Mouse (Mus musculus): Measurements from ENCODE around the gene Pdcd10. TPM values are rescaled to one million over a fixed set of nuclear protein-coding genes. Genes with fewer than 3 reads are reported as not detected.
A peak's percentile ranks its signal among the peaks of the same experiment; 100 is the strongest.

The Pdcd10 gene
- polyA plus RNA-seq (2015; fragmentation: Nextera tagmentation; extraction: Ambion mirVana): 76.7 and 86.4 TPM in 2 replicates

GRCm38 (mm10) chr3:75556695-75557291 lies at the start of gene Pdcd10:
Gene Pdcd10, minus strand, starts transcription at chr3:75556856.
- peak; percentile 99 for ATAC-seq (ENCODE audit: insufficient number of reproducible peaks, low FRiP score, low TSS enrichment, low read depth)

GRCm38 (mm10) chr3:75584898-75585297 lies 28.2 kb upstream of the Pdcd10 start:
- H3K27ac ChIP-seq: no peak overlapping the region
- H3K36me3 ChIP-seq: no peaks in the 10 kb centered on the region
- no peak overlapping the region for H3K4me3 ChIP-seq
- no peak overlapping the region for H3K9ac ChIP-seq
- H3K9me3 ChIP-seq: no peaks in the 10 kb centered on the region
- ATAC-seq (ENCODE audit: insufficient number of reproducible peaks, low FRiP score, low TSS enrichment, low read depth): no peak
- WGBS: 84% methylated on average over 4 of the region's 4 CpGs
- no peaks in the 10 kb centered on the region for H3K4me1 ChIP-seq
- H3K27me3 ChIP-seq: no peaks in the 10 kb centered on the region
- no peak overlapping the region for H3K4me2 ChIP-seq

More at GRCm38 (mm10) chr3:75556695-75557291, at the start of gene Pdcd10:
- peak within 1 kb of the TSS; percentile 94 for H3K4me3 ChIP-seq
- no peaks in the 10 kb centered on the region for H3K27me3 ChIP-seq
- WGBS: under 1% methylated on average over 34 of the region's 35 CpGs
- peak within 1 kb of the TSS; percentile 63 for H3K4me2 ChIP-seq
- peak within 1 kb of the TSS; percentile 91 for H3K9ac ChIP-seq
- no peaks in the 10 kb centered on the region for H3K36me3 ChIP-seq
- H3K27ac ChIP-seq: peak within 1 kb of the TSS; percentile 86
- no peaks in the 10 kb centered on the region for H3K9me3 ChIP-seq
- peaks cover 4% of the 10 kb centered on the region; the same call in 1 of the 2 replicates for H3K4me1 ChIP-seq

GRCm38 (mm10) chr3:75583293-75583692 lies 26.6 kb upstream of the Pdcd10 start:
- H3K36me3 ChIP-seq: no peaks in the 10 kb centered on the region
- no peaks in the 10 kb centered on the region for H3K9me3 ChIP-seq
- H3K27ac ChIP-seq: no peak overlapping the region
- H3K27me3 ChIP-seq: no peaks in the 10 kb centered on the region
- no peaks in the 10 kb centered on the region for H3K4me1 ChIP-seq
- H3K4me3 ChIP-seq: no peak overlapping the region
- no peak for ATAC-seq (ENCODE audit: insufficient number of reproducible peaks, low FRiP score, low TSS enrichment, low read depth)
- no peak overlapping the region for H3K4me2 ChIP-seq
- 91% methylated on average over 3 of the region's 3 CpGs for WGBS
- no peak overlapping the region for H3K9ac ChIP-seq

- Histone ChIP-seq H3K36me3 (no peaks in the 10 kb centered on the region), H3K4me3 (no peak overlapping the region), H3K27me3 (no peaks in the 10 kb centered on the region), H3K9me3 (no peaks in the 10 kb centered on the region), H3K4me2 (no peak overlapping the region), H3K27ac (no peak overlapping the region), H3K9ac (no peak overlapping the region), H3K4me1 (no peaks in the 10 kb centered on the region)
- no peak for ATAC-seq (ENCODE audit: insufficient number of reproducible peaks, low FRiP score, low TSS enrichment, low read depth)
- 47% methylated on average over 4 of the region's 4 CpGs for WGBS
These were observed 22.7 kb upstream of the Pdcd10 start for GRCm38 (mm10) chr3:75579352-75579751.

GRCm38 (mm10) chr3:75575582-75575981 lies 18.9 kb upstream of the Pdcd10 start:
- 72% methylated on average over 1 of the region's 1 CpGs for WGBS
- Histone ChIP-seq H3K4me2 (no peak overlapping the region), H3K9ac (no peak overlapping the region), H3K4me1 (no peaks in the 10 kb centered on the region), H3K27ac (no peak overlapping the region), H3K27me3 (no peaks in the 10 kb centered on the region), H3K4me3 (no peak overlapping the region), H3K36me3 (no peaks in the 10 kb centered on the region), H3K9me3 (no peaks in the 10 kb centered on the region)
- no peak for ATAC-seq (ENCODE audit: insufficient number of reproducible peaks, low FRiP score, low TSS enrichment, low read depth)

- H3K4me3 ChIP-seq: no peak overlapping the region
- H3K27ac ChIP-seq: no peak overlapping the region
- H3K9me3 ChIP-seq: no peaks in the 10 kb centered on the region
- 90% methylated on average over 2 of the region's 2 CpGs for WGBS
- H3K9ac ChIP-seq: no peak overlapping the region
- no peaks in the 10 kb centered on the region for H3K27me3 ChIP-seq
- no peak for ATAC-seq (ENCODE audit: insufficient number of reproducible peaks, low FRiP score, low TSS enrichment, low read depth)
- no peaks in the 10 kb centered on the region for H3K4me1 ChIP-seq
- no peaks in the 10 kb centered on the region for H3K36me3 ChIP-seq
- H3K4me2 ChIP-seq: no peak overlapping the region
These were observed 17.4 kb upstream of the Pdcd10 start for GRCm38 (mm10) chr3:75574074-75574473.

GRCm38 (mm10) chr3:75557292-75557691 lies 636 bp upstream of the Pdcd10 start, which contains the start of gene Serpini1:
Gene Serpini1, plus strand, starts transcription at chr3:75557547.
- Histone ChIP-seq H3K4me2 (peak within 1 kb of the TSS; percentile 63), H3K4me3 (peak within 1 kb of the TSS; percentile 94), H3K4me1 (peaks cover 4% of the 10 kb centered on the region; the same call in 1 of the 2 replicates), H3K9ac (peak within 1 kb of the TSS; percentile 91), H3K36me3 (no peaks in the 10 kb centered on the region), H3K27me3 (no peaks in the 10 kb centered on the region), H3K27ac (peak within 1 kb of the TSS; percentile 86), H3K9me3 (no peaks in the 10 kb centered on the region)
- WGBS: under 1% methylated on average over 19 of the region's 19 CpGs
- peak; percentile 92 for ATAC-seq (ENCODE audit: insufficient number of reproducible peaks, low FRiP score, low TSS enrichment, low read depth)

- H3K4me1 ChIP-seq: peaks cover 4% of the 10 kb centered on the region; the same call in 1 of the 2 replicates
- no peak; the same call in 1 of the 2 replicates for ATAC-seq (ENCODE audit: insufficient number of reproducible peaks, low FRiP score, low TSS enrichment, low read depth)
- H3K4me2 ChIP-seq: peak overlapping the region; percentile 63
- H3K27me3 ChIP-seq: no peaks in the 10 kb centered on the region
- no peaks in the 10 kb centered on the region for H3K36me3 ChIP-seq
- under 1% methylated on average over 36 of the region's 36 CpGs for WGBS
- no peaks in the 10 kb centered on the region for H3K9me3 ChIP-seq
- peak overlapping the region; percentile 91 for H3K9ac ChIP-seq
- H3K27ac ChIP-seq: peak overlapping the region; percentile 86
- H3K4me3 ChIP-seq: peak overlapping the region; percentile 94
These were observed 448 bp downstream of the Pdcd10 start for GRCm38 (mm10) chr3:75556121-75556694.

- no peak for ATAC-seq (ENCODE audit: insufficient number of reproducible peaks, low FRiP score, low TSS enrichment, low read depth)
These were observed 5.4 kb downstream of the Pdcd10 start for GRCm38 (mm10) chr3:75551248-75551647.

GRCm38 (mm10) chr3:75544287-75544686 lies 12.4 kb downstream of the Pdcd10 start:
- 80% methylated on average over 1 of the region's 1 CpGs for WGBS
- no peaks in the 10 kb centered on the region for H3K4me1 ChIP-seq
- ATAC-seq (ENCODE audit: insufficient number of reproducible peaks, low FRiP score, low TSS enrichment, low read depth): no peak

More at GRCm38 (mm10) chr3:75551248-75551647, 5.4 kb downstream of the Pdcd10 start:
- no peaks in the 10 kb centered on the region for H3K27me3 ChIP-seq
- H3K4me2 ChIP-seq: no peak overlapping the region
- no peaks in the 10 kb centered on the region for H3K9me3 ChIP-seq
- H3K27ac ChIP-seq: no peak overlapping the region
- H3K4me3 ChIP-seq: no peak overlapping the region
- no peaks in the 10 kb centered on the region for H3K36me3 ChIP-seq
- peaks cover 4% of the 10 kb centered on the region; the same call in 1 of the 2 replicates for H3K4me1 ChIP-seq
- H3K9ac ChIP-seq: no peak overlapping the region

GRCm38 (mm10) chr3:75542852-75543251 lies 13.8 kb downstream of the Pdcd10 start:
- no peak overlapping the region for H3K4me2 ChIP-seq
- H3K27ac ChIP-seq: no peak overlapping the region
- H3K4me3 ChIP-seq: no peak overlapping the region
- no peaks in the 10 kb centered on the region for H3K36me3 ChIP-seq
- H3K9ac ChIP-seq: no peak overlapping the region
- H3K4me1 ChIP-seq: no peaks in the 10 kb centered on the region
- no peak for ATAC-seq (ENCODE audit: insufficient number of reproducible peaks, low FRiP score, low TSS enrichment, low read depth)
- H3K27me3 ChIP-seq: no peaks in the 10 kb centered on the region
- no peaks in the 10 kb centered on the region for H3K9me3 ChIP-seq
- 85% methylated on average over 3 of the region's 3 CpGs for WGBS

More at GRCm38 (mm10) chr3:75544287-75544686, 12.4 kb downstream of the Pdcd10 start:
- Histone ChIP-seq H3K4me3 (no peak overlapping the region), H3K36me3 (no peaks in the 10 kb centered on the region), H3K27me3 (no peaks in the 10 kb centered on the region), H3K9me3 (no peaks in the 10 kb centered on the region), H3K27ac (no peak overlapping the region), H3K9ac (no peak overlapping the region), H3K4me2 (no peak overlapping the region)

GRCm38 (mm10) chr3:75541259-75541658 lies 15.4 kb downstream of the Pdcd10 start:
- Histone ChIP-seq H3K27me3 (no peaks in the 10 kb centered on the region), H3K36me3 (peaks cover 5% of the 10 kb centered on the region; the same call in 1 of the 2 replicates), H3K4me1 (no peaks in the 10 kb centered on the region), H3K9ac (no peak overlapping the region), H3K4me3 (no peak overlapping the region), H3K27ac (no peak overlapping the region), H3K4me2 (no peak overlapping the region), H3K9me3 (no peaks in the 10 kb centered on the region)
- no peak for ATAC-seq (ENCODE audit: insufficient number of reproducible peaks, low FRiP score, low TSS enrichment, low read depth)
- 85% methylated on average over 4 of the region's 4 CpGs for WGBS
